Mouse (Mus musculus) layer of hippocampus, adult 2 months (tissue): Measurements from ENCODE around the gene Ptbp2. TPM values are rescaled to one million over a fixed set of nuclear protein-coding genes. Genes with fewer than 3 reads are reported as not detected.

Experiments used
- DNase-seq, 2 experiments: peaks; one replicate each; pipeline ENCODE4 v3.0.0; 2022; ENCODE audit warnings: low spot score in 2 of 2
- H3K27ac ChIP-seq: fragments of 200-600 bp; 2 replicates; pipeline ENCODE4 v1.8.1; 2022
- H3K4me3 ChIP-seq: fragments of 200-600 bp; 2 replicates; pipeline ENCODE4 v1.8.1; 2022; ENCODE audit warnings: mild to moderate bottlenecking
- CTCF ChIP-seq: fragments of 200-600 bp; conservative IDR thresholded peaks from 2 replicates; pipeline ENCODE4 v1.8.1; 2022; ENCODE audit warnings: antibody characterized with exemption, mild to moderate bottlenecking, moderate library complexity
- microRNA-seq, 2 experiments: library from miRNA; unstranded; fragments of <30 nt; microRNA quantifications; one replicate each; pipeline ENCODE4 v1.2.0; 2021
- total RNA-seq, 2 experiments: library from RNA; stranded (reverse); gene quantifications; 2 replicates each; pipeline ENCODE4 v1.2.3; 2021

The Ptbp2 gene
- total RNA-seq, 2 experiments from 2014 or later: 133 TPM

DNA sequence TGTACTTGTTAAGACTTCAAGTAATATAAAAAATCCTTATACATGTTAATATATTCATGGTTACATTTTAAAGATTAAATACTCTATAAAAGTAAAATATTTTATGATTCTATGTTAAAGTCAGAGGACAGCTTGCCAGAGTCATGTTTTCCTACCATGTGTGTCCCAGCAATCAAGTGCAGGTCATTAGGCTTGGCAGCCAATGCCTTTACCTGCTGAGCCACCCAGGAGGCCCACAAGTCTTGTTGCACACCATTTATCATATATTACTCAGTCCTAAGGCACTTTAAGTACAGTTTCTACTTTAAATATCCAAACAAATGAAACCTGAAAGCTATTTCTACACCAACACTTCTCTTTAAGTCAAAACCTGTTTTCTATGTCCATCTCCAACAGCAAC, 30.5 kb downstream of the Ptbp2 start:
- Histone ChIP-seq H3K27ac (no peak overlapping the region), H3K4me3 (no peak overlapping the region)
- DNase-seq: no peak
- no peak for TF ChIP-seq CTCF

- no peak overlapping the region for H3K27ac ChIP-seq
- H3K4me3 ChIP-seq: no peak overlapping the region
- no peak for DNase-seq
- TF ChIP-seq CTCF: no peak
These were observed 34.6 kb downstream of the Ptbp2 start for GRCm38 (mm10) chr3:119749551-119750249.

GRCm38 (mm10) chr3:119749140-119749539, 35.1 kb downstream of the Ptbp2 start:
- no peak overlapping the region for H3K27ac ChIP-seq
- no peak for TF ChIP-seq CTCF

DNA sequence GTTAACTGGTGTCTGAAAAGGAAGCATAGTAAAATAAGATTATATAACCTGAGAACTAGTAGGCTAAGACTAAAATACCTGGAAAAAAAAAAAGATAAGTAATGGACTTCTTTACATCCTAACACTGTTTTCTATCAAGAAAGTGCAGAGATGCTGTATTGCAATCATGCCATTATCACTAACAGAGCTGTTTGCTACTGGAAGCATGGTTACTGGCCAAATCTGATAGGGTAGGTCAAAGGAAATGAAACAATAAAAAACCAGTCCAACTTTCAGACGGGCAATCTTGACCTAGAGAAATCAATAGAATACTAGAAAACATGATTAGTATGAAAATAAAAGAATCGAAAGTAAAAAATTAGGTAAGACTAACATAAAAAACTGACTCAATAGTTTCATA, 37.6 kb downstream of the Ptbp2 start:
- no peak for DNase-seq
- no peak for TF ChIP-seq CTCF
- H3K27ac ChIP-seq: no peak overlapping the region

More at GRCm38 (mm10) chr3:119749140-119749539, 35.1 kb downstream of the Ptbp2 start:
- no peak for DNase-seq
- H3K4me3 ChIP-seq: no peak overlapping the region

GRCm38 (mm10) chr3:119745801-119746200, 38.5 kb downstream of the Ptbp2 start:
- DNase-seq: no peak
- H3K27ac ChIP-seq: no peak overlapping the region
- no peak for TF ChIP-seq CTCF
- H3K4me3 ChIP-seq: no peak overlapping the region

More for the DNA sequence above, 37.6 kb downstream of the Ptbp2 start:
- H3K4me3 ChIP-seq: no peak overlapping the region

DNA sequence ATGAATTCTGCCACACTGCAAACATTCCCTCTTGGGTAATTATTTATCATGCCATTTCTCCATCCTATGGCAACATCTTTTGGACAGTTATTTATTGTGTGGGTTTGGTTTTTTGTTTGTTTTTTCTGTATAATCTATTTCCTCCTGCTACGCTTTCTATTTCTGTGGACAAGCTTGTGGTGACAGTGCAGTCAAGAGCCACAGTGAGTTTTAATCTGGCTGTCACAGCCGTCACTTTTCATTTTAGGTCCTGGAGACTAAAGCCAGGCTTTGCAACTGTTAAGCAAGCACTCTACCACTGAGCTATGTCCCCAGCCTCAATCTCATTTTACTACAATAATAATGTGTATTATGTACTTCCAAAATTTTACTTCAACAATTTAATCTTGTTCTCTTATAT, 54.4 kb downstream of the Ptbp2 start:
- H3K4me3 ChIP-seq: no peak overlapping the region
- DNase-seq: no peak
- H3K27ac ChIP-seq: no peak overlapping the region
- TF ChIP-seq CTCF: no peak

DNA sequence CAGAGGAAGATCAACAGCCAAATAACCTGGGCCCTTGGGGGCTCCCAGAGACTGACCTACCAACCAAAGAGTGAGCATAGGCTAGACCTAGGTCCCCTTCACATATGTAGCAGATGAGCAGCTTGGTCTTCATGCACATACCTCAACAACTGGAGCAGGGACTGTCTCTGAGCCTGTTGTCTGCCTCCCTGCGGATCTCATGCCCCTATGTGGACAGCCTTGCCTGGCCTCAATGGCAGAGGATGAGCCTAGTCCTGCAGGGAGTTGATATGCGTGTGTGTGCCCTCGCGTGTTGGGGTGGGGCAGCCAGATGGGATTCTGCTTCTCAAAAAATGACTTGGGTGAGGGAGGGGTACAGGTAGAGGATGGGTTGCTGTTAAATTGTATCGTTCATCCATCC, 72.2 kb downstream of the Ptbp2 start:
- Histone ChIP-seq H3K27ac (no peak overlapping the region), H3K4me3 (no peak overlapping the region)
- DNase-seq: no peak
- TF ChIP-seq CTCF: no peak

DNA sequence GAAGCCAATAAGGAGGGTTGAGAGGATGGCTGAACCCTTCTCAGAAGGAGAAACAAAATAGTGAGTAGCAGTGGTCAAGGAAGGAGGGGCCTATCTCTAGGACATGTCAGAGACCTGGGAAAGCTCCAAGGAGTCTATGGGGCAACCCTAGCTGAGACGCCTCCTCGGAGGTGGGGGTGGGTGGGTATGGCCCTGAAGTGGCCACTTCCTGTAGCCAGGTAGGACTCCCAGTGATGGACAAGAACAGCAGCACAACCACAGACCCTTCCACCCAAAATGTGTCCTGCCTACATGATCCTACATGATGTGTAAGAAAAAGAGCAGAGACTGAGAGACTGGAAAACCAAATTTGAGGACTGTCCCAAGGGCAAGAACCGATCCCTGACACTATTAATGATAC, 72.8 kb downstream of the Ptbp2 start:
- Histone ChIP-seq H3K4me3 (no peak overlapping the region), H3K27ac (no peak overlapping the region)
- no peak for DNase-seq
- TF ChIP-seq CTCF: no peak

DNA sequence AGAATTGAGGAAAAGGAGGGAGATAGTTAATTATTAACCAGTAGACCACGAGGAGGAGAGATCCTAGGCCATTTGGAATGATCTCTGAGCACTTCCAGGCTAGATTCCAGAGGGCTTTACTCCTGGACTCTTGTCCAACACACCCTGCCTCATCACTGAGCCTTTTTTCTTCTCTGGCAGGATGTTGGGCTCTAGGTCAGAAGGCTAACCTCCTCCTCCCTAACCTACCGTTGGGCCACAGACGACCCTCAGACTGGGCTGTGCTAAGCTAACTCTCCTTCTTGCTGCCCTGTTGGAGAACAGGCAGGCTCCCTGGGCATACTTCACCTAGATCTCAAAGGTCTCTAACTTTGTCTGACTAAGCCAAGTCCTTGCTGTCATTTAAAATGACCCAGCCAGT, 82.8 kb downstream of the Ptbp2 start:
- no peak overlapping the region for H3K27ac ChIP-seq
- no peak overlapping the region for H3K4me3 ChIP-seq
- DNase-seq: no peak
- TF ChIP-seq CTCF: no peak

DNA sequence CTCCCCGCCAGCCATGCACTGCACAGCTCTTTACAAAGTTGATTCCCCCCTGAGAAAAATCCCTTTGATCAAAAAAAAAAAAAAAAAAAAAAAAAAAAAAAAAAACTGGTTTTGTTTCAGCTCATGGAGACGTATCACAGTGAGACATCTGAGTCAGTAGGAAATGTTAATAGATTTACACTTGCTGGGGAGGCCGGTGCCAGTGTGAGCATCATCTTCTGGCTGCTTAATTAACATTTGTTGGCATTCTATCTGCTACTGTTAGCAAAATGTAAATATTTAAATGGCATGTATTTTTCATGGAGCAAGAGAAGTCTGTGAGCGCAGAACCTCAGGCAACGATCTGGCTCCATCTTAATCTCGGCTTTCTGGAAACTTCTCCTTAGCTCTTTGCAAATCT, 99.5 kb downstream of the Ptbp2 start:
- no peak overlapping the region for H3K4me3 ChIP-seq
- no peak for TF ChIP-seq CTCF
- DNase-seq: no peak
- H3K27ac ChIP-seq: no peak overlapping the region

Small RNAs within 50 kb of the gene (microRNA-seq; reads per million reads assigned to microRNA genes)
- 0 reads per million in 2 experiments for gene Gm24744
